Mouse (Mus musculus): ENCODE measurements at regions not wholly inside any gene's neighbourhood (a gene's known extent, or its start where the extent isn't known, plus 50 kb on each side); places are given as distances from the start of the nearest gene placed in this dataset.

DNA sequence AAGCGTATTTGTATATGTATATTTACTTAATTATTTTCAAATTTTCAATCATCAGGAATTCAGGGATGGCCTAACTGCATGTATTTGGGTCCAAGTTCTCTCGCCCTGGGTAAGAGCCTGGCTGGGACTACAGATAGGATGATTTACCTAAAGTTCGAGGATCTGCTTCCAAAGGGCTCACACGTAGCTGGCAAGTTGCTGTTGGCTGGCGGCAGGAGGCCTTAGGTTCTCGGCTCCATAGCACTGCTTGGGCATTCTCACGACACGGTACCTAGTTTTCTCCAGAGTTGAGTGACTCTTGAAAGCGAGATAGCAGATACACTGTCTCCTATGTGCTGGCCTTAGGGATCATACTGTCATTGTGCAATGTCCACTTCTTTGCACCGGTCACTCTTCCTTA, 73.9 kb upstream of the Foxo1 start:
- no peak overlapping the region for H3K4me3 ChIP-seq (replicated peaks; ENCODE audit: extremely low read depth, low read depth, low read length)
- 83% methylated on average over 10 of the region's 10 CpGs for WGBS
- no peak for DNase-seq
- TF ChIP-seq CTCF (IDR thresholded peaks at IDR 0.05; ENCODE audit: insufficient read depth, low read length), result no peak
- no peak for TF ChIP-seq POLR2A (IDR thresholded peaks at IDR 0.05; ENCODE audit: borderline replicate concordance, extremely low read depth, low read depth, low read length)
- H3K4me1 ChIP-seq (ENCODE audit: control insufficient read depth, insufficient read depth, low read length), result peaks cover 3% of the 10 kb centered on the region; the same call in 1 of the 2 replicates

DNA sequence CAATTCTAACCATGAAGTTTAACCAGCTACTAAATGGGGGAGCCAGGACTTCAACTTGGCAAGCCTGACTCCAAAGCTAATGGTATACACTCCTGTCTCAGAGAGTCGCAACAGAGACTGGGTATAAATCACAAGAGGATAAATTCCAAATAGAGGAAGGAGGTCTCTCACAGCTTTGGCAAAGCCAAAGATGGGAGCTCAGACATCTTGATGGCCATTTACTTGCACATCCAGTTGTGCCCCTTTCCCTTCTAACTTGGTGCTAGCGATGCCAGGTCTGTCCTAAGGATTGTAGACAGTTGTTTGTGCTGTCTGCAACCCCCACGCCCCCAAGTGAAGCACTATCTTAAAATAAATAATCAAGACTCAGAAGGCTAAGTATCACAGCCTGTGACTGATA, 72.7 kb upstream of the Foxo1 start:
- 77% methylated on average over 3 of the region's 3 CpGs for WGBS
- H3K4me1 ChIP-seq (ENCODE audit: control insufficient read depth, insufficient read depth, low read length), result peaks cover 3% of the 10 kb centered on the region; the same call in 1 of the 2 replicates
- TF ChIP-seq POLR2A (IDR thresholded peaks at IDR 0.05; ENCODE audit: borderline replicate concordance, extremely low read depth, low read depth, low read length) (no peak), CTCF (IDR thresholded peaks at IDR 0.05; ENCODE audit: insufficient read depth, low read length) (no peak)
- no peak for DNase-seq
- H3K4me3 ChIP-seq (replicated peaks; ENCODE audit: extremely low read depth, low read depth, low read length), result no peak overlapping the region

DNA sequence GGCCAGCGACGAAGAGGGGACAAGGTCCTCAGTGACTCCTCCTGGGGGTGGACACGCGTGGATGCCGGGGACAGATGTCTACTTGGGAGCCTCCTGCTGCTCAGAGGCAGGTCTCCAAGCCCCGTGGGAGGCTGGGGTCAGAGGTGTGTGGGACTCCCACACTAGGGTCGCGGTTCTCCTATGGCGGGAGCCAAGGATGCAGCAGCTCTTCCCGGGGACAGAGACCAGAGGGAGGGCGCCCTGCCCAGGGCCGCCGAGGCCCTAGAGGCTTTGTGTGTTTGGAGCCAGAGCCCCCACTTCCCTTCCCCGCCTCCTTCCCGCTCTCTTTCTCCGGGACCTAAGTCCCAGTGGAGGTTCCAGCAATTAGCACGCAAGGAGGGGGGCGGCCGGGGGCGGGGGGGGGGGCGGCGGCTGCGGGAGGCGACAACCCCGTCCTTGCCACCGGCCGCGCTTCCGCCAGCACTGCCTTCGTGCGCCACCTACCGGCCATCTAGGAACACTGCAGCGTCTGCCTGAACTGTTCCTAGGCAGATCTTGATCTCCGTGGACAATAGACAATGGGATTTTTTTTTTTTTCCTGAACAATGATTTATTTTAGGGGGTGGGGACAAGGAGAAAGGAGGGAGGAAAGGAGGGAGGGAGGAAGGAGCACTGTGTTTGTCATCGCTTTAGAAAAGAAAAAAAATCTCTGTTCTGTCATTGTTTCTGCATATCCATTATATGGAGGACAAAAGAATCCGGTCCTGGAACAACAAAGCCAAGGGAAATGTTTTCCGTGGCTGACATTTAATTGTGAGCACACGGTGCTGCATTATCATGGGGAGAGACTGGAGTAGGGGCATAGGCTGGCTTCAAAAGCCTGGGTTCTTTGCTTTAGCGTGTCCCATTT, 71.8 kb upstream of the Foxo1 start:
- WGBS, result 5% methylated on average over 36 of the region's 39 CpGs
- Histone ChIP-seq H3K4me3 (replicated peaks; ENCODE audit: extremely low read depth, low read depth, low read length) (peak overlapping the region; percentile 42), H3K4me1 (ENCODE audit: control insufficient read depth, insufficient read depth, low read length) (peaks cover 3% of the 10 kb centered on the region; the same call in 1 of the 2 replicates)
- TF ChIP-seq POLR2A (IDR thresholded peaks at IDR 0.05; ENCODE audit: borderline replicate concordance, extremely low read depth, low read depth, low read length) (no peak), CTCF (IDR thresholded peaks at IDR 0.05; ENCODE audit: insufficient read depth, low read length) (peak; percentile 89)
- peak; percentile 80 for DNase-seq

DNA sequence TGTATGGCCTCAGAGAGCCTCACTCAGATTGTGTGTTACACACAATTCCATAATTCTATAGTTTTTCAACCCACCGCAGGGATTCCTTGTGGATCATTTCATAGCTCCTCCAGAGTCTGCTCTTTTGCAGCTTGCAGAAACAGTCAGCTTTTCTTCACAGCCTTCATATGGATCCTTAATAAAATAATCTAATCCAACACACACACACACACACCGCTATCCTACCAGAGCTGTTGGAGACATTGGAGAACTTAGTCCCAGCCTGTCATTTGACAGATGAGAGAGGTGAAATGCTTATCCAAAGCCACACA, 71.2 kb upstream of the Foxo1 start:
- 72% methylated on average over 2 of the region's 2 CpGs for WGBS
- TF ChIP-seq POLR2A (IDR thresholded peaks at IDR 0.05; ENCODE audit: borderline replicate concordance, extremely low read depth, low read depth, low read length), result no peak
- TF ChIP-seq CTCF (IDR thresholded peaks at IDR 0.05; ENCODE audit: insufficient read depth, low read length), result no peak
- Histone ChIP-seq H3K4me1 (ENCODE audit: control insufficient read depth, insufficient read depth, low read length) (peaks cover 3% of the 10 kb centered on the region; the same call in 1 of the 2 replicates), H3K4me3 (replicated peaks; ENCODE audit: extremely low read depth, low read depth, low read length) (no peak overlapping the region)
- no peak for DNase-seq

DNA sequence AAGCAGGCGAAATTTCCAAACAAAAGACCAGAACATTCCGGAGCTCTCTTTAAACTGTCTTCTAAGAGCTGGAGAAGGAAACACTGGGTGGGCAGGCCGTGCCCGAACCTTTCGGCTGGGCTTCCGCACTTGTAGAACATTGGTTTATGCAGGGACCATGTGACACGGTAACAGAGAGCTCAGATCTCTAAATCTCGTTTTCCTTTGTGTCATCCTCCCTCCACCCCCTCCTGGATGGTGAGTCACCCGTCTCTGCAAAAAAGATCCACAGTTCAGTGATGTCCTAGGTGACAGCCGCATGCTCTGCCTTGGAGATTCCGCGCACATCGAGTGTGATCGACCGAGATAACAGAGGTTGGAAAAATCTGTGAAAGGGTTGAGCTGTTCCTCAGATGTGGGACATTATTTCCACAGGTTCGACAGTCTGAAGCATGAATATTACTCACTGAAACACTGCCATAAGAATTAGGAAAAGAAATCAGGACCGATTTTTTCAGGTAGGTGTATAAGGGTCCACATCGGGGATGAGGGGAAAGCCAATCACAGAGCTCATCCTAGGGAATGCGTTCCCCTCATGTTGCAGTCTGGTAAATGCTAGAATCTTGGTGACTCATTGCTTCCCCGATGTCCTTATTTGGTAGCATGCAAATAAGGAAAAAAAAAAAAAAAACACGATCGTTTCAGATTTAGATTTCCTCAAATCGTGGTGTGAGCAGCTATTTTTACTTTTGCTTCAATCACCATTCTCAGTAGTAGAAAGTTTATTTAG, 70.0 kb upstream of the Foxo1 start:
- H3K4me3 ChIP-seq (replicated peaks; ENCODE audit: extremely low read depth, low read depth, low read length), result peak overlapping the region; percentile 72
- 35% methylated on average over 23 of the region's 23 CpGs for WGBS
- peak; percentile 12; the same call in 1 of the 2 replicates for TF ChIP-seq POLR2A (IDR thresholded peaks at IDR 0.05; ENCODE audit: borderline replicate concordance, extremely low read depth, low read depth, low read length)
- no peak for TF ChIP-seq CTCF (IDR thresholded peaks at IDR 0.05; ENCODE audit: insufficient read depth, low read length)
- peak; percentile 55 for DNase-seq
- peaks cover 3% of the 10 kb centered on the region; the same call in 1 of the 2 replicates for H3K4me1 ChIP-seq (ENCODE audit: control insufficient read depth, insufficient read depth, low read length)

DNA sequence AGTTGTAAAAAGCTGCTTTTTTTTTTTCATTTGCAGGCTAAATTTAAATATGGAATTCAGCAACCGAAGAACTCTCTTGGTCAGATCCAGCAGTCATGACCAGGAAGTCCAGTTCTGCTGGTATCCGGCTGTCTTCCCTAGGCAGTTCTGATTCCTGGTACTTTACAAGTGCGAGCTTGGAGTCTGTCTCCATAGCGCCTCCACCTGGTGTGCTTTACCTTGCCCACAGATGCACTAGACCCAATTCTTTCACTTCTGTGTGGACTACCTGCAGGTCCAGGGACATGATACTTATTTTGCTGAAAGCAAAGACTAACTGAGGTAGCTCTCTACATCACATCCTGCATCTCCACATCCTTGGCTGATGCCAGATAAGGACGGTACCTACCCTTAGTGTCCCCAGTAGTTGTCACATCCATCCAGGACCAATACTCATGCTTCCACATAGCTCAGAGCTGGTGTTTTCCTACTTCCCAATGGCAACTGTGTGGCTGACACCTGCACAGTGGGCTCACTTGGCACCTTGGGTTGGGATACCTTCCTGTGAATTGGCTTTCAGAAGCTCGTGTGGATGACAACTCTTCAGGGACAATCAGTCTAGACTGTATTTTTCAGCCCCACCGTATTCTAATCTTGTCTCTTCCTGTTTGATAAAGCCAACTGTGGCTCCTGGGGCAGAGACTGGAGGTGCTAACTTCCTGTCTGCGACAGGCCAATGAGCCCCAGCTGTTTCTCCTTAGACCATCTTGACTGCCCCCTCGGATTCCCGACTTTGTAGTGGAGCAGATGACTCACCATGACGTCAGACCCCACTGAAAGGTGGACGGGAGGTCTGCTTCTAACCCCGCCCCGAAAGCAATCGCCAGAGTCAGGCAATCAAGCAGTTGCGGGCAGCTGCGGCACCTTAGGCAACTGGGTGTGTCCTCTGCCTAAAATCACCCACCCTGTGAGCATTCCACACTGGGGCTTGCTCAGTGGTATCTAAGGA, 69.1 kb upstream of the Foxo1 start:
- WGBS, result 26% methylated on average over 17 of the region's 17 CpGs
- Histone ChIP-seq H3K4me3 (replicated peaks; ENCODE audit: extremely low read depth, low read depth, low read length) (peak overlapping the region; percentile 6), H3K4me1 (ENCODE audit: control insufficient read depth, insufficient read depth, low read length) (peaks cover 3% of the 10 kb centered on the region; the same call in 1 of the 2 replicates)
- TF ChIP-seq CTCF (IDR thresholded peaks at IDR 0.05; ENCODE audit: insufficient read depth, low read length) (no peak), POLR2A (IDR thresholded peaks at IDR 0.05; ENCODE audit: borderline replicate concordance, extremely low read depth, low read depth, low read length) (no peak)
- DNase-seq, result peak; percentile 21

DNA sequence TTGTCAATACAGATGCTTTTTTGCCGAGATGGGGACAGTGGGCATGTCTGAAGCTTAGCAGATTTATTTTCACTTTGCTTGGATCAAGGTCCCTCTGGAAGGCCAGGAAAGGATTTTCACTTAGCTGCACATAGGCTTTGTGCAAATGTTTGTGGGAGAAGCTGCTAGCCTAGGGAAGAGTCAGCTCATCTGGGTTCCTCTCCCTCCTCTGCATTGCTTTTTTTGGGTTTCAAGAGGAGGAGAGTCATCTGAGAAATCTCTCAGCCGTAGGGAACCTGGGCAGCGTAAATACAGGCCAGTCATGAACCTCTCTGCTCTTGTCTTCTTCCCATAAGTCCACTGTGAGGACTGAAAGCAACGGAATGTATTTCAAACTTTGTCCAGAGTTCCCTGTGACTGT, 68.0 kb upstream of the Foxo1 start:
- DNase-seq, result no peak
- WGBS, result 66% methylated on average over 4 of the region's 4 CpGs
- TF ChIP-seq POLR2A (IDR thresholded peaks at IDR 0.05; ENCODE audit: borderline replicate concordance, extremely low read depth, low read depth, low read length) (no peak), CTCF (IDR thresholded peaks at IDR 0.05; ENCODE audit: insufficient read depth, low read length) (no peak)
- H3K4me1 ChIP-seq (ENCODE audit: control insufficient read depth, insufficient read depth, low read length), result peaks cover 3% of the 10 kb centered on the region; the same call in 1 of the 2 replicates
- no peak overlapping the region for H3K4me3 ChIP-seq (replicated peaks; ENCODE audit: extremely low read depth, low read depth, low read length)

DNA sequence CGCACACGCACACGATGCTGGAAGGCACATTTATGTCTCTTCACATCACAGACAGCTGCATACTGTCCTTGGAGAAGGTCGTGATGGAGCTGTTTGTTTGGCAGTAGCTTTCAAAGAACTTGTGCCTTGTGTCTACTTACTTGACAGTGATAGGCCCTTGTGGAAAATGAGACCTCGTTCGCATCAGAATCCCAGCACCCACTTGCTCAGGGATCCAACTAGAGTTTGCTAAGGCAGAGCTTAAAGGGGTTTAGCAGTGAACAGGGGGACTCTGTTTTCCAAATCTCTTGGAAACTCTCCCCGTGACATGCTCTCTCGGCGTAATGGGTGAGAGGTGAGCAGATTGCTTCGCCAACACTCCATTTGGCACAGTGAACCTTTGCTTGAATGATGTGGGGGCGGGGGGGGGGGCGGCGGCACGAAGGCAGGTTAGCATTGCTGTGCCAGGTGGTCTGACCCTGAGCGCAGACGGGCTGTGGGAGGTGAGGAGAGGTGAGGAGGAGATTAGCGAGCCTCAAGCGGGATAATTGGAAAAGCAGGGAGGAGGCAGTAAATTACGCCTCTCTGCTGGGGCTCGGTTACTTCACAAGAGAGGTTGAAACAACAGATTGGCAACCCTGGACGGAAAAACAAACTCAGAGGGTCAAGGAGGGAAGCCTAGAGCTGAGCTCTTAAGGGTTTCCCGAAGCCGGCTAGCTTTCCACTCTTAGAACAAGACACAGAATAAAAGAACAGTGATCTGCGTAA, 57.4 kb upstream of the Foxo1 start:
- H3K4me1 ChIP-seq (ENCODE audit: control insufficient read depth, insufficient read depth, low read length), result peaks cover 4% of the 10 kb centered on the region; the same call in 1 of the 2 replicates
- 21% methylated on average over 24 of the region's 24 CpGs for WGBS
- DNase-seq, result no peak
- no peak overlapping the region for H3K4me3 ChIP-seq (replicated peaks; ENCODE audit: extremely low read depth, low read depth, low read length)
- TF ChIP-seq POLR2A (IDR thresholded peaks at IDR 0.05; ENCODE audit: borderline replicate concordance, extremely low read depth, low read depth, low read length), result no peak

Data from lung, adult 2 months (tissue).